In the genomic region with DNA sequence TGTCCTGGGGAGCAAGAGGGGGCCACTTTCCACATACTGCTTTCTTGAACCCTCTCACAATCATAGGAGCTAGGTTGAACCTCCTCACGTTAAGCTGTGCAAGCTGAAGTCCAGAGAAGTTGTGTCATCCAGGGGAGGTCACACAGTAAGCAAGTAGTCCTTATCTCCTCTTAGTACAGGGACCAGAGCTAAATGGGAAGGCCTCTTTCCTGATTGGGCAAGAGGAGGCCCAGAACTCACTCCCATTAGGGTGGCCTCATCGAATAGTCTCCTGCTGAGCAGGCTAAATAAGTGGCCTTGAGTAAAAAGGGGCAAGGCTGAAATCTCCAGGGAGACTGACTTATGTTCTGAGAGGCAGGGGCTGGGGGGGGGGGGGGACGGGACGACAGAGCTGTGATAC, we compare ENCODE assay signal across 11 mouse cellular contexts.
DNase-seq lines count a peak whose midpoint lies in the region; ATAC-seq and TF ChIP-seq lines count a peak whose summit lies in the region.
"Had no signal": no experiment of that assay in that cellular context is flagged by ENCODE, and none has a peak within 500 bp of the region (broad histone marks: within the 10 kb centered on the region; RNA-seq: fewer than 3 reads in every experiment).

No protein-coding gene starts in this region.

- no peaks in the 10 kb centered on the region for H3K9me3 ChIP-seq in hindbrain, embryonic 11.5 days (ENCODE audit: control insufficient read depth, low read length)
- no peaks in the 10 kb centered on the region for H3K9me3 ChIP-seq in hindbrain, embryonic 14.5 days (ENCODE audit: control insufficient read depth, low read length)
- no peaks in the 10 kb centered on the region for H3K9me3 ChIP-seq in MEL (replicated peaks; ENCODE audit: insufficient read depth, low read length)
- H3K9me3 ChIP-seq: megakaryocyte, embryonic 14.5 days had no signal

- H3K27me3 ChIP-seq in hindbrain, embryonic 11.5 days (ENCODE audit: control insufficient read depth, insufficient read depth, low read length), result no peaks in the 10 kb centered on the region
- H3K27me3 ChIP-seq in hindbrain, embryonic 14.5 days (ENCODE audit: control insufficient read depth, insufficient read depth, low read length), result no peaks in the 10 kb centered on the region
- peaks cover 0 to 4% of the 10 kb centered on the region in 2 experiments; a peak in 2 of 4 replicates for H3K27me3 ChIP-seq in MEL (ENCODE audit: control insufficient read depth in 1 of 2, insufficient read depth in 2 of 2, low read length in 2 of 2)

- no peak overlapping the region for H3K9ac ChIP-seq in hindbrain, embryonic 11.5 days (ENCODE audit: low read depth, low read length)
- no peak overlapping the region for H3K9ac ChIP-seq in hindbrain, embryonic 14.5 days
- H3K9ac ChIP-seq in MEL (ENCODE audit: control insufficient read depth, low read depth, low read length, poor library complexity, severe bottlenecking), result no peak overlapping the region

- no peak overlapping the region for H3K4me3 ChIP-seq in hindbrain, embryonic 11.5 days (ENCODE audit: low read depth, low read length)
- no peak overlapping the region for H3K4me3 ChIP-seq in hindbrain, embryonic 14.5 days (replicated peaks; ENCODE audit: low read length)
- no peak overlapping the region for H3K4me3 ChIP-seq in MEL (ENCODE audit: control insufficient read depth in 1 of 2, insufficient read depth in 1 of 2, low read depth in 2 of 2, low read length in 2 of 2)
- H3K4me3 ChIP-seq in brown adipose tissue, adult 24 weeks (ENCODE audit: insufficient read depth, low read depth, low read length), result no peak overlapping the region

- H3K79me2 ChIP-seq in MEL (ENCODE audit: control insufficient read depth, insufficient read depth, low read length, poor library complexity), result no peaks in the 10 kb centered on the region

- H3K36me3 ChIP-seq in hindbrain, embryonic 11.5 days (ENCODE audit: control insufficient read depth, insufficient read depth, low read length), result no peaks in the 10 kb centered on the region
- H3K36me3 ChIP-seq in hindbrain, embryonic 14.5 days (replicated peaks; ENCODE audit: control insufficient read depth, insufficient read depth), result no peaks in the 10 kb centered on the region
- H3K36me3 ChIP-seq in MEL (ENCODE audit: control insufficient read depth in 1 of 2, insufficient read depth in 2 of 2, low read length in 2 of 2), result no peaks in the 10 kb centered on the region

- 0 out of 2 replicates have a peak, but pooled peaks have one; percentile 22 for ATAC-seq in hindbrain, embryonic 11.5 days (ENCODE audit: low FRiP score)
- no peak for ATAC-seq in hindbrain, embryonic 14.5 days (ENCODE audit: low FRiP score)
- peak; percentile 26; the same call in 1 of the 2 replicates for ATAC-seq in megakaryocyte progenitor cell, adult 5-6 weeks (replicated peaks; ENCODE audit: poor library complexity)
- ATAC-seq: forebrain, embryonic 14.5 days; inflammation-experienced regulatory T-cells, adult 6 months had no signal

- H3K27ac ChIP-seq in hindbrain, embryonic 11.5 days (ENCODE audit: low read depth, low read length), result no peak overlapping the region
- no peak overlapping the region for H3K27ac ChIP-seq in hindbrain, embryonic 14.5 days
- no peak overlapping the region for H3K27ac ChIP-seq in MEL (ENCODE audit: control insufficient read depth, low read depth, low read length)
- peak overlapping the region; percentile 57 for H3K27ac ChIP-seq in brown adipose tissue, adult 24 weeks (replicated peaks; ENCODE audit: low read depth, low read length)

- TF ChIP-seq CTCF in MEL (IDR thresholded peaks at IDR 0.05 in 2 of 3, conservative IDR thresholded peaks at IDR 0.05 in 1 of 3; ENCODE audit: control insufficient read depth in 1 of 3, insufficient read depth in 1 of 3, low read depth in 2 of 3, low read length in 3 of 3, poor library complexity in 1 of 3, severe bottlenecking in 1 of 3), result no peak

- TF ChIP-seq EP300 in MEL (IDR thresholded peaks at IDR 0.05; ENCODE audit: low read depth in 1 of 2, low read length in 2 of 2), result no peak

- no peak for DNase-seq in hindbrain, embryonic 11.5 days (ENCODE audit: low spot score)
- no peak for DNase-seq in hindbrain, embryonic 14.5 days (ENCODE audit: low spot score)
- peak; percentile 45 for DNase-seq in MEL (ENCODE audit: low read depth, low spot score)
- no peak for DNase-seq in frontal cortex, adult 2 months (ENCODE audit: extremely low spot score in 1 of 2, low spot score in 1 of 2)
- no peak for DNase-seq in spleen, adult 12 weeks (ENCODE audit: low spot score)
- DNase-seq: right cerebral cortex, postnatal 25 days had no signal

- no peak for TF ChIP-seq POLR2A in MEL (IDR thresholded peaks at IDR 0.05; ENCODE audit: control insufficient read depth in 1 of 2, insufficient read depth in 1 of 2, low read depth in 1 of 2, low read length in 2 of 2, poor library complexity in 1 of 2)

- H3K4me1 ChIP-seq in hindbrain, embryonic 11.5 days (replicated peaks; ENCODE audit: control insufficient read depth, insufficient read depth, low read length), result no peaks in the 10 kb centered on the region
- no peaks in the 10 kb centered on the region for H3K4me1 ChIP-seq in hindbrain, embryonic 14.5 days (replicated peaks; ENCODE audit: control insufficient read depth, insufficient read depth, low read length)
- peaks cover 0 to 10% of the 10 kb centered on the region in 2 experiments; a peak in 1 of 4 replicates for H3K4me1 ChIP-seq in MEL (ENCODE audit: control insufficient read depth in 1 of 2, insufficient read depth in 2 of 2, low read length in 2 of 2)
- H3K4me1 ChIP-seq in brown adipose tissue, adult 24 weeks (ENCODE audit: control insufficient read depth, insufficient read depth, insufficient read length, low read length), result peaks cover 15% of the 10 kb centered on the region

- TF ChIP-seq RAD21 in MEL (IDR thresholded peaks at IDR 0.05; ENCODE audit: low read depth, low read length), result no peak

- WGBS in hindbrain, embryonic 11.5 days, result 25% methylated on average over 3 of the region's 4 CpGs
- WGBS in hindbrain, embryonic 14.5 days, result 28% methylated on average over 3 of the region's 4 CpGs

- no peak overlapping the region for H3K4me2 ChIP-seq in hindbrain, embryonic 11.5 days (replicated peaks; ENCODE audit: low read depth, low read length)
- H3K4me2 ChIP-seq in hindbrain, embryonic 14.5 days (replicated peaks), result no peak overlapping the region

TF ChIP-seq in MEL, 35 proteins besides CTCF, POLR2A, EP300 and RAD21:
- no peak for TF ChIP-seq MAZ (IDR thresholded peaks at IDR 0.05; ENCODE audit: low read depth, low read length)
- peak; percentile 34; the same call in 1 of the 2 replicates for TF ChIP-seq GATA1 (IDR thresholded peaks at IDR 0.05; ENCODE audit: low read depth, low read length)
